Mouse (Mus musculus): ENCODE results near the gene E2f1.

DNA sequence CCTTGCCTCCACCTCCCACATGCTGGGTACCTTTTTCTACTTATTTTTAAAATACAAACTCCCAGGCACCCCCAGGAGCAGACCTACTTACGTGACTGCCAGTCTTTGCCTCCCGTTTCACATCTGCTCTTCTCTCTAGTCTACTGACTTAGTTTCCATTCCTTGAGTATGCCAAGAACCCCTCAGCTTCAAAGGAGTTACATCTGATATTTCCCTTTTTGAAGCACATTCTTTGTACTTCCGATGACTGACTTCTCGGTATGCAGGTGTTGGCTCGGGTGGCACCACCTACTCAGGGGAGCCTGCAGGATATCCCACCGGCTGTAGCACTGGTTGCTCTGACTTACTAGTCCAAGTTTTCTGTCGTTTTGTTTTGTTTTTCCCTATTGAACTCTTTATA, 34.5 kb upstream of the E2f1 start:
- TF ChIP-seq POLR2A (IDR thresholded peaks at IDR 0.05; ENCODE audit: low read depth, low read length) (no peak), CTCF (IDR thresholded peaks at IDR 0.05; ENCODE audit: borderline replicate concordance, insufficient read depth, low read length) (no peak)

Measured in embryonic fibroblast, embryonic 13.5 days (primary cell).